Mouse (Mus musculus): ENCODE results near the gene Pxmp4. TPM values are rescaled to one million over a fixed set of nuclear protein-coding genes. Genes with fewer than 3 reads are reported as not detected.

Gene Pxmp4
- total RNA-seq, 2 experiments from 2014 or later, result 12.8 to 14.2 TPM

DNA sequence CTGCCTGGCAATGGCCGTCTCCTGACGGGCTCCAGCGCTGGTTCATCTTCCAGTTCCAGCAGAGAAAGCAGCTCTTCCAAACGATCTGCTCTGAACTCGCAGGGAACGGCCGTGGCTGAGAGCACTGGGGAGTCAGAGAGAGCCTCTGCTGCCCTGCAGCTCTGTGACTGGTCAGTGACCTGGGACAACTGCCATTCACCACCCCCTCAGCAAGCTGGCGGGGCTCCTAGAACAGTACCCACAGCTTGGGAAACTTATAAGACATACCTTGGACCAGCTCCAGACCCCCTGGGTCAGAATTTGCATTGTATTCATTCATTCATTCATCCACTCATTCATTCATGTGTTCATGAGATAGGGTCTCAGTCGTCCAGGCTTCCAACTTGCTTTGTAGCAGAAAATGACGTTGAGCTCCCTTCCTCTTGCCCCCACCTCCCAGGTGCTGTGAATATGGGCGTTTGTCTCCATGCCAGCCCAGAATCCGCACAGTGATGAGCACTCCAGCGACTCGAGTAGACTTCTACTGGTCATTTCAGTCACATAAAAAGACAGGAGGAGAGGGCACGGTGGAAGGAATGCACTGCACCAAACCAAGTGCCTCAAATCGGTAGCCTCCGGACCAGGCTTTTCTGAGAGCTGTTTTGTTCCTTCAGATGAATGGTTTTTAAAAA lies 18.4 kb downstream of the Pxmp4 start:
- no peak for DNase-seq (ENCODE audit: extremely low spot score in 1 of 2, low spot score in 2 of 2)
- intact Hi-C loops (cut with DNase I), result loop anchor here (1.0 to 2.0 kb wide), 2 partner anchors 28 to 206 kb away; no protein-coding TSS in a partner anchor
- TF ChIP-seq CTCF (IDR thresholded peaks at IDR 0.05), result no peak
- Histone ChIP-seq H3K4me3 (no peak overlapping the region), H3K27ac (peak overlapping the region; percentile 63)

DNA sequence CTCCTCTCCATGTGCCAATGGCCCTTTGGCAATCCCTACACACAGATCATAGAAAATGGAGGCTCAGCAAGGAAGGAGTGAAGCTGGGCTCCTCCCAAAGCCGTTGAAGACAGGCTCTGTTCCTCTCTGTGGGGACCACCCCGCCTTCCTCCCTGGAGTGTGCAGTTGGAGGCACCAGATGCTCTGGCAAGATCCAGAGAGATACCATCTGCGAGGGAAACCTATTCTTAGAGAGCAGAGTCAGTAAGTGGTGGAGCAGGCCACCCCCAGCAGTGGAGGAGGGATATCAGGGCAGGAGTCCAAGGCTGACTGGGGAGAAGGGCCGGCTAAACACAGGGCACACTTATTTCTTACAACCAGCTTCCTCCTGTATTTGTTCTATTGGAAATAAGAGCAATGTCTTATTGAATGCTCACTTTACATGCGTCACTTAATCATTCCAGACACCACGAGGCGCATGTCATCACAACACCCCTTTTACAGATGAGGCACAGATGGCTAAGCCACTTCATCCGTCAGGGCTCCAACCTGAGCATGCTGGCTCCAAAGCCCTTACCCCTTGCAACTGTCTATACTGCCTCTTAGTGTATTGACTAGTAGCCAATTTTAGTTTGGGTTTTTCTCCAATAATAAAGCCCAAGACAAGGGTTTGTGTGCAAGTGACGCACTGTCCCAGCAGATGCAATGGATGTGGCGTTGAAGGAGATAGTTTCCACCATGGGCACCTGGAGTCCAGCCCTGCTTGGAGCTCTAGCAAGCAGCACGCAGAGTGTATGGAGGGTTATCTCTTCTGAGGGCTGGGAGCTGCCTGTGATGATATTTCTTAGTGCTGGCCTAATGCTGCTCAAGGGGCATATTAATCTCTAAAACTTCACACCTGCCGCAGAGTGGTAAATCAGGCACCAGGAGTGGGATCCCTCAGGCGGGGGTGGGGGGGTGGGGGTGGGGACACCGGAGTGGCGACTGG lies 19.3 kb downstream of the Pxmp4 start:
- Histone ChIP-seq H3K27ac (peak overlapping the region; percentile 63), H3K4me3 (no peak overlapping the region)
- no peak for TF ChIP-seq CTCF (IDR thresholded peaks at IDR 0.05)
- peak; percentile 81 to 86 for DNase-seq (ENCODE audit: extremely low spot score in 1 of 2, low spot score in 2 of 2)
- intact Hi-C loops (cut with DNase I), result loop anchor here (1.0 to 2.0 kb wide), 2 partner anchors 27 to 205 kb away; no protein-coding TSS in a partner anchor

DNA sequence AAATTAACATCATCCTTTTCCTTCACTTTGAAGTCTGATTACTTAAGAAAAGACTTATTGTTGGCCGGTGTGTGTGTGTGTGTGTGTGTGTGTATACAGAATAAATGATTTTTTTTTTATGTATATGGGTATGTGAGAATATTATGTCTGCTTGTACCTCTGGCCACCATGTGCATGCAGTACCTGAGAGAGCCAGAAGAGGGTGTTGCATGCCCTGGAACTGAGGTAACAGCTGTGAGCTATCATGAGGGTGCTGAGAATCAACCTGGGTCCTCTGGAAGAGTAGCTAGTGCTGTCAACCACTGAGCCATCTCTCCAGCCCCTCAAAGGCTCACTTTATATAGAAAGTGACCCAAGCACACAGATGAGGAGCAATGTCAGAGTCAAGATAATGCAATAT lies 22.1 kb downstream of the Pxmp4 start:
- no peak overlapping the region for H3K4me3 ChIP-seq
- intact Hi-C loops (cut with DNase I), result no loop called here
- no peak overlapping the region for H3K27ac ChIP-seq
- TF ChIP-seq CTCF (IDR thresholded peaks at IDR 0.05), result peak; percentile 13
- DNase-seq (ENCODE audit: extremely low spot score in 1 of 2, low spot score in 2 of 2), result no peak

DNA sequence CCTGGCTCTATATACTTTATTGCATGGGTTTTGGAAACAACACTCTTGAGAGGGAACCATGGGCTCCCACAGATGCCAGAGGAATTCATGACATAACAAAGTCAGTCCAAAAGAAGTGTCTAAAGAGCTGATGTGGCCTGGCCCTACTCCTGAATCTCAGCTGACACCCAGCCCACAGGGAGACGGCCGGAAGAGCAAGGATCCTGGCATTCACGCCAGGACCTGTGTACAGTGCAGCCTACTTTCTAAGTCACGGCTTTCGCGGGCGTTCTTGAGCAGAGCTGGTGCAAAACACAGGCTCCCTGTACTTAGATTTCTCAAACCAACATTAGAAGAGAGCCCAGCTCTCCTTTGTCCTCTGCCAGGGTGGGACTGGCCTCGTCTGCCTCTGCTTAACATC lies 22.9 kb downstream of the Pxmp4 start:
- H3K27ac ChIP-seq, result peak overlapping the region; percentile 0; the same call in 1 of the 2 replicates
- intact Hi-C loops (cut with DNase I), result no loop called here
- H3K4me3 ChIP-seq, result no peak overlapping the region
- TF ChIP-seq CTCF (IDR thresholded peaks at IDR 0.05), result no peak
- no peak for DNase-seq (ENCODE audit: extremely low spot score in 1 of 2, low spot score in 2 of 2)

DNA sequence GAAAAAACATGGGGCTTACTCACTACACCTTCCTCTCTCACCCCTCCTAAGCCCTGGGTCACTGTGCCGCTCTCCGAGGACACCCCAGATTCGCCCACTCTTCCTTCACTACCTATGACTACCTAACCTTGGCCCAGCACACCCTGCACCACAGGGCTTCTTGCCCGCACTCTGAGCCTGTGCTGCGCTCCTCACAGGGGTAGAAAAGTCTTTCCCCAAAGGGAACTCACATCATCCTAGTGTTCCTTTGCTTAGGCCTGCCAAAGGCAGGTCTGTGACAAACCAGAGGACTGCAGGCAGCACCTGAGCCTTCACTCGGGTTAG lies 25.8 kb downstream of the Pxmp4 start:
- TF ChIP-seq CTCF (IDR thresholded peaks at IDR 0.05), result no peak
- intact Hi-C loops (cut with DNase I), result no loop called here
- Histone ChIP-seq H3K4me3 (no peak overlapping the region), H3K27ac (no peak overlapping the region)
- DNase-seq (ENCODE audit: extremely low spot score in 1 of 2, low spot score in 2 of 2), result no peak

DNA sequence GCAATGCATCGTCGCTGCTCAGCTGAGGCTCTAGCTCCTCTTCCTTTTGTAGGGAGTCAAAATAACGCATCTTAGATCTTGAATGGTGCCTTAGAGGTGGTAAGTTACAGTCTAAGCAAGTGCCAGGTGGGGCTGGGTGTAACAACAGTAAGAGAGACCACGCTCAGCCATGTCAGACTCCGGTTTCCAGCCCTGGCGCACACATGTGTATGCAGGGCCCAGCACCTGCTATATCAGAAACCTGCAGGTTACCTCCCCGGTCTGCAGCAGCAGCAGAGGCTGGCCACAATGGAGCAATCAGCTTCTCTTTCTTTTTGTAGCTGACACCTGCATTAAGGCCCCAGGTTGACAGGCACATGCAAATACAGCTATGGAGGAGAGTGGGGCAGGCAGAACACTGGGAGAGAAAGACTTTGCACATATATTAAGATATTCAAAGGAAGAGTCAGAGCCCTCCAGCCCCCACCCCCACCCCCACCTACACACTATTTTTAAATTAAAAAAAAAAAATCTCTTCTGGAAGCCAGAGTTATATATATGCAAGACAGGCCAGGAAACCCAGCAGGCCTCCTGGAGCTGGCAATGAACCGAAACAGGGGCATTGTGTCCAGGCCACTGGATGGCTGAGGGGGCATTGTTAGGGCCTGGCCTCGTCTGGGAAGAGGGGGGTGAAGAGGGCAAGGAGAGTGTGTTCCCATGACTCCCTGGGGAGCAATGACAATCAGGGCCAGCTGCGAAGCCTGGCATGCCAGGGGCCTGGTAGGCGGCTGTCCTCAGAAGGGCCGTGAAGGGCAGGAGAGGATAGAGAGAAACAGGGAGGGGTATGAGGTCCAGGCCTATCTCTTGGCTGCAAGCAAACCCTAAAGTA lies 26.4 kb downstream of the Pxmp4 start:
- no peak for TF ChIP-seq CTCF (IDR thresholded peaks at IDR 0.05)

DNA sequence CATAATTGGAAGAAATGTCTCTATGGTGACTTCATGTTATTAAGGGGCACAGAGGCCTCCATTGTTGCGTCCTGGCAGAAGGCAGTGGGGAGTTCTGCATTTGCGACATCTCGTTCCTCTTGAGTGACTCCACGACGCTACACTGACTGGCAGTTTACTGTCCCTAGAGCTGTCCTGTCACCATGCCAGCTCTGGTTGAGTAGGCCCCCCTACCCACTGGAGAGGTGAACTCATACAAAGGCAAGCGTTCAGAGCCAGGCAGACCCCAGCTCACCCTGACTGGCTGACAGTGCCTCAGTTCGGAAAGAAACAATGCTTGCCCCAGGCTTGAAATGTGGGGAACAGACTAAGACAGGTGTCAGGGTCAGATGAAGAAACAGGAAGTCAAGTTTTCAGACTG lies 29.2 kb downstream of the Pxmp4 start:
- DNase-seq (ENCODE audit: extremely low spot score in 1 of 2, low spot score in 2 of 2), result no peak
- no peak overlapping the region for H3K4me3 ChIP-seq
- intact Hi-C loops (cut with DNase I), result no loop called here
- no peak overlapping the region for H3K27ac ChIP-seq
- TF ChIP-seq CTCF (IDR thresholded peaks at IDR 0.05), result no peak

More for the DNA sequence above, 26.4 kb downstream of the Pxmp4 start:
- H3K4me3 ChIP-seq, result no peak overlapping the region
- intact Hi-C loops (cut with DNase I), result no loop called here
- no peak overlapping the region for H3K27ac ChIP-seq
- no peak for DNase-seq (ENCODE audit: extremely low spot score in 1 of 2, low spot score in 2 of 2)

DNA sequence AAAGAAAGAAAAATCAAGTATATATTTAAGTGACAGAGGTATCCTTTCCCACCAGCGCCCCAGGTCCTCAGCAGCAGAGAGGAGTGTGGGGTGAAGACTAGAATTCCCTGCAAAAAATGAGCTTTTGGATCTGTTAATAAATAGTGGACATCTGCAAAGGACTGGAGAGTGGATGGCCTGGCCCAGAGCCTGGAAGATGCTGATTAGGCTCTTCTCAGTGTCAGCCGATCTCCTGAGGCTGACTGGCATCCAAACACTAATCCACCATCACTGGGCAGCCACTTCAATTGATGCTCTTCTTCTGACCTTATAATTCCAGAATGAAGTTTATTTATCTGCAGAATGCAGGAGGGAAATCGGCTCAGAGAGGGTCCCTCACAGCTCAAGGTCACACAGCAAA lies 30.5 kb downstream of the Pxmp4 start:
- Histone ChIP-seq H3K4me3 (no peak overlapping the region), H3K27ac (no peak overlapping the region)
- intact Hi-C loops (cut with DNase I), result no loop called here
- no peak for TF ChIP-seq CTCF (IDR thresholded peaks at IDR 0.05)
- DNase-seq (ENCODE audit: extremely low spot score in 1 of 2, low spot score in 2 of 2), result no peak

DNA sequence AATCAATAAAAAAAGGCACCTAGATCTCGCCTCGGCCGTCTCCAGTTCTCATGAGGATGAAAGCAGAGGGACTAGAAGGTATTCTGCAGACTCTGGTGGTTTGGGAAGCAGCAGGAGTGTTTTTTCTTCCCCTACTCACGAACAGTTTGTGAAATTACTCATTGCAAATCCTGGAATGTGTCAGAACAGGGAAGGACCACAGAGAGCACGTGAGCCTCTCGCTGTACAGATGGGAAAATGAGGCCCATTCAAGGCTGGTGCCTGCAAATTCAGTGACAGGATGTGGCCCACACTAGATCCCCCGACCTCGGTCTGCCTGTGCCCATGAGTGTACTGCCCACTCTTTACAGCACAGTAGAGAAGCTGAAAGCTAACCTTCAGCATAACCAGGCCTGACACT lies 31.5 kb downstream of the Pxmp4 start:
- Histone ChIP-seq H3K4me3 (no peak overlapping the region), H3K27ac (peak overlapping the region; percentile 44)
- no peak for DNase-seq (ENCODE audit: extremely low spot score in 1 of 2, low spot score in 2 of 2)
- no peak for TF ChIP-seq CTCF (IDR thresholded peaks at IDR 0.05)
- intact Hi-C loops (cut with DNase I), result no loop called here

DNA sequence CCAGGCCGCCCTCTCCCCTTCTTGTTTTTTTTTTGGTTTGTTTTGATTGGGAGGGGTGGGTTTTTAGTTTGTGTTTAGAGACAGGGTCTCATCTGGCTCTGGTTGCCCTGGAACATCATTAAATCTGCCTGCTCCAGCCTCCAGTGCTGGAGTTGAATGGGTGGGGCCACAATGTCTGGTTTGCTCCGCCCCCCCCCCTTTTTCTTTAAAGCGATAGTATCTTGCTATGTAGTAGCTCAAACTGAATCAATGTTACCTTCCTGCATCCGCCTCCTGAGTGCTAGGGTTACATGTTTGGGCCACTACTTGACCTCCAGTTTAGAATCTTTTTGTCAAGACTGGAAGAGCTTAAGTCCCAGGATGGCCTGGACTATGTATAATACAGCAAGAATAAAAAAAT lies 32.2 kb downstream of the Pxmp4 start:
- Histone ChIP-seq H3K4me3 (no peak overlapping the region), H3K27ac (no peak overlapping the region)
- intact Hi-C loops (cut with DNase I), result no loop called here
- no peak for DNase-seq (ENCODE audit: extremely low spot score in 1 of 2, low spot score in 2 of 2)
- TF ChIP-seq CTCF (IDR thresholded peaks at IDR 0.05), result no peak

DNA sequence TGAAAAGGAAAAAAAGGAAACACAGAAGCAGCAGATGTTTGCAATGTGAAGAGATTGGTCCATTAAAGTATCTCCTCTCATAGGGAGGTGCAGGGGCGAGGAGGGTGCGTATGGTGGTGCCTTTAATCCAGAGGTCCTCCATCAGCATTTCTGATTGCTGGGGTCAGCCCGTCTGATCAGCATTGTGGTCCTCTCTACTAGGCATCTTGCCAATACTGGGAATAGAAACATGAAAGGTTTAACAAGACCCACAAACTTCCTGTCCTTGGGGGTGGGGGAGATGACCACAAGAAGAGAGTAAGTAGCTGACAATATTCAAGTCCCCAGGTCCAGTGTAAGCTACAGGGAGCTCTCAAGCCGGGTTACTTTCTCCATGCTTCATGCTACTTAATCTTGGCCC lies 32.8 kb downstream of the Pxmp4 start:
- Histone ChIP-seq H3K4me3 (no peak overlapping the region), H3K27ac (no peak overlapping the region)
- TF ChIP-seq CTCF (IDR thresholded peaks at IDR 0.05), result no peak
- intact Hi-C loops (cut with DNase I), result no loop called here
- DNase-seq (ENCODE audit: extremely low spot score in 1 of 2, low spot score in 2 of 2), result no peak

Measured in left cerebral cortex, adult 2 months (tissue).